Mouse (Mus musculus) stomach, embryonic 16.5 days (tissue): ENCODE measurements around the gene Nrsn2. TPM values are rescaled to one million over a fixed set of nuclear protein-coding genes. Genes with fewer than 3 reads are reported as not detected.

Experiments
- ATAC-seq: fragments of 200-750 bp; cut with Nextera tagmentation; 2 replicates; pipeline ENCODE4 v1.8.0; 2017; ENCODE audit warnings: moderate number of reproducible peaks, moderate TSS enrichment; ENCODE audit not compliant: insufficient read depth, low FRiP score
- H3K27ac ChIP-seq: fragments of 300-500 bp; sonication (generic); 2 replicates; pipeline ENCODE4 v1.5.1; 2014; ENCODE audit warnings: low read length
- H3K27me3 ChIP-seq: fragments of 300-500 bp; sonication (generic); 2 replicates; pipeline ENCODE4 v1.6.1; 2014; ENCODE audit warnings: low read length, control low read depth, mixed read lengths; ENCODE audit not compliant: control insufficient read depth, insufficient read depth
- H3K36me3 ChIP-seq: fragments of 300-500 bp; sonication (generic); 2 replicates; pipeline ENCODE4 v1.6.1; 2014; ENCODE audit warnings: low read length; ENCODE audit not compliant: control insufficient read depth, insufficient read depth
- H3K4me1 ChIP-seq: fragments of 300-500 bp; sonication (generic); 2 replicates; pipeline ENCODE4 v1.6.1; 2014; ENCODE audit warnings: low read length, control low read depth, mixed read lengths; ENCODE audit not compliant: control insufficient read depth, insufficient read depth
- H3K4me2 ChIP-seq: fragments of 300-500 bp; sonication (generic); 2 replicates; pipeline ENCODE4 v1.6.1; 2014; ENCODE audit warnings: low read depth, low read length, mixed read lengths
- H3K4me3 ChIP-seq: fragments of 300-500 bp; sonication (generic); replicated peaks from 2 replicates; pipeline ENCODE4 v1.5.1; 2014; ENCODE audit warnings: mild to moderate bottlenecking, low read length
- H3K9ac ChIP-seq: fragments of 300-500 bp; sonication (generic); 2 replicates; pipeline ENCODE4 v1.6.1; 2014; ENCODE audit warnings: low read length
- H3K9me3 ChIP-seq: fragments of 300-500 bp; sonication (generic); replicated peaks from 2 replicates; pipeline ENCODE4 v1.6.1; 2016; ENCODE audit warnings: low read length, control low read depth; ENCODE audit not compliant: control insufficient read depth
- WGBS: fragments of 180-500 bp; shearing (Covaris S2); extraction: QIAGEN DNeasy Blood & Tissue Kit; methylation state at CpG from one replicate; pipeline ENCODE4 v1.1.7; 2014; 5-methylcytosine and 5-hydroxymethylcytosine counted together
- polyA plus RNA-seq: library from polyadenylated mRNA; unstranded; fragments of >200 nt; fragmentation: Nextera tagmentation; extraction: Ambion mirVana; gene quantifications from 2 replicates; pipeline ENCODE4 v1.2.1, GENCODE M21; 2015

Nrsn2 gene
- polyA plus RNA-seq, 1 experiment from 2014 or later = 1.8 TPM

DNA sequence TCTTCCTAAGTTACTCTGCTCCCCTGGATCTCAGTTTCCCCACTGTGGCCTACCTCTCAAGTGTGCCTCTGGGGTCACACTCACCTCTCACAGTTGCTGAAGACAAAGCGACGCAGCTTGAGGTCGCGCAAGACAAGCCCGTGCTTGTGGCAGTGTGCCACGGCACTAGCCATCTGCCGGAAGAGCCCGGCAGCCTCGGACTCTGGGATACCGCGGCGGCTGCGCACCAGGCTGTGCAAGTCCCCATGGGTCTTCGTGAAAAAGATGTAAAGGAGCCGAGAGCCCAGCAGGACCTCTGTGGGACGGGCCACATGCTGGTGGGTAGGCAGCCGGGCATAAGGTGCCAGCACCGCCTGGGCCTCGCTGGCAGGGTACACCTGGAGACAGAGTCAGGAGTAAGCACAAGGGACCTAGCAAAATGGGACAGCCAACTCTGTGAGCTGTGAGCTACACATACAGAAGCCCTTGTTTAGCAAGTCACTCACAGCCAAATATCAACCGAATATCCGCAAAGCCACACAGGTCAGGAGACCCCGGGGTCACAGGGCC lies 36.7 kb downstream of the Nrsn2 start:
- no peak overlapping the region for H3K9ac ChIP-seq
- H3K4me2 ChIP-seq = no peak overlapping the region
- H3K27me3 ChIP-seq = no peaks in the 10 kb centered on the region
- H3K27ac ChIP-seq = no peak overlapping the region
- WGBS = 88% methylated on average over 22 of the region's 22 CpGs
- H3K9me3 ChIP-seq = no peaks in the 10 kb centered on the region
- no peak for ATAC-seq
- 0 out of 2 replicates have a peak, but pooled peaks cover 5% of the 10 kb centered on the region for H3K4me1 ChIP-seq
- no peak overlapping the region for H3K4me3 ChIP-seq
- no peaks in the 10 kb centered on the region for H3K36me3 ChIP-seq

DNA sequence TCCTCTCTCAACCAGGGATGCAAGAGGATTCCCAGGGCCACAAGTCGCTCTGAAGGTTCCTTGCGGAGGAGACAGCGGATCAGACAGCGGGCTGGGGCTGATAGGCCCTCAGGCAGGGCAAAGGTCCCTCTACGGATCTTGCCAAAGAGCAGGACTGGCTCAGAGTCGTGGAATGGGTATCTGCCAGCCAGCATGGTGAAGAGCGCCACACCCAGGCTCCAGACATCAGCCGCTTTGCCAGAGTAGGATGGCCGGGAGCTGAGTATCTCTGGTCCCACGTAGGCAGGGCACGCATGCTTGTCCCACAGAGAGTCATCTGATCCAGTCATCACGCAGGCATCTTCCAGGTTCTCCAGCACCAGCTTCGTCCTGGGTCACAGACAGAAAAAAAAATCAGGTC lies 38.1 kb downstream of the Nrsn2 start:
- ATAC-seq = no peak
- Histone ChIP-seq H3K9ac (no peak overlapping the region), H3K4me3 (no peak overlapping the region), H3K27me3 (no peaks in the 10 kb centered on the region), H3K4me1 (no peaks in the 10 kb centered on the region), H3K4me2 (no peak overlapping the region), H3K9me3 (no peaks in the 10 kb centered on the region), H3K27ac (no peak overlapping the region), H3K36me3 (no peaks in the 10 kb centered on the region)
- WGBS = 76% methylated on average over 13 of the region's 13 CpGs

DNA sequence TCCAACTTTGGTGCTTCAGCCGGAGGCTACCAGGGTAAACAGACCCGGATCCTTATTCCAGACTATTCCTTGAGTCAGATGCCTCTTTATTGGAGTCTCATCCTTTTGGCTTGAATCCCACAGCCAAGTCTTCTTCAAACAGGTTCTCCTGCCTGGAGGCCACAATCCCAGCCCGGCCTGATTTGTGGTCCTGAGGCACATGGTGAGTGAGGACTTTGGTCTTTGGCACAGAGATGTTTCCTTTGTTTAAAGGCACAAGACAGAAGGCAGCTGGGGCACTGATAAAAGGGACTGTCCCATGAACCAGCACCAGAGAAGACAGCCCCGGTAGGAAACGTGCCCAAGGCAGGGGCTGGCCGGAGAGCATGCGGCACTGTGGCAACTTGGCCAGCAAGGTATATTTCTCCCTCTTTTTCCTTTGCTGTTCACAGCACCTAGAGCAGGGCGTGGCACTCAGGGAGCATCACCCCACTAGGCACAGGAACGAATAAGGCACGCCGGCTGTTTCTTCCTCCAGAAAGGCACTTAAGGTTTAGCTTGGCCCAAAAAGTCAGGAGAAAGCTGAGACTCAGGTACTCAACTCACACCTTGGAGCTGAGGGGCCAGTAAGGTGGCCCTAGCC lies 38.7 kb downstream of the Nrsn2 start:
- ATAC-seq = no peak
- Histone ChIP-seq H3K4me1 (peaks cover 2% of the 10 kb centered on the region; the same call in 1 of the 2 replicates), H3K27me3 (no peaks in the 10 kb centered on the region), H3K4me2 (no peak overlapping the region), H3K9me3 (no peaks in the 10 kb centered on the region), H3K36me3 (no peaks in the 10 kb centered on the region), H3K9ac (no peak overlapping the region), H3K27ac (no peak overlapping the region), H3K4me3 (no peak overlapping the region)
- WGBS = 82% methylated on average over 11 of the region's 11 CpGs

DNA sequence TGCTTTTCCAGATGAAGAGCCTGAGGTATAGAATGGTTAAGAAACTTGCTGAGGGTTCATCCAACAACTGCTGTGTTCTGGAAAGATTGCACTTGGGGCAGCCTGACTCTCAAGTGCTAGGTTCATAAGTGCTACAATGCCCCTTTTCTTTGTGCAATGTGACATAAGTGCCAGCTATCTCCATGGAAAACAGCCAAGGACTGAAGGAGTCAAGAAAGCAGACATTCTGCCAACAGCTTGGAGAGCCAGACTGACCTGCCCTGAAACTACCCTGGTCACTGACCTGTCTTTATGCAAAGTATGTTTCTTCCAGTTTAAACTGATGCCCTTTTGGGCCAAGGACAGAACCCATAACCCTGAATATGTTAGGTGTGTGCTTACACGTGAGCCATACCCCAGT lies 39.6 kb downstream of the Nrsn2 start:
- peaks cover 3% of the 10 kb centered on the region; the same call in 1 of the 2 replicates for H3K4me1 ChIP-seq
- H3K9ac ChIP-seq = no peak overlapping the region
- no peak overlapping the region for H3K4me3 ChIP-seq
- 77% methylated on average over 1 of the region's 1 CpGs for WGBS
- H3K27me3 ChIP-seq = no peaks in the 10 kb centered on the region
- no peak overlapping the region for H3K27ac ChIP-seq
- no peaks in the 10 kb centered on the region for H3K9me3 ChIP-seq
- no peak for ATAC-seq
- no peaks in the 10 kb centered on the region for H3K36me3 ChIP-seq
- no peak overlapping the region for H3K4me2 ChIP-seq

DNA sequence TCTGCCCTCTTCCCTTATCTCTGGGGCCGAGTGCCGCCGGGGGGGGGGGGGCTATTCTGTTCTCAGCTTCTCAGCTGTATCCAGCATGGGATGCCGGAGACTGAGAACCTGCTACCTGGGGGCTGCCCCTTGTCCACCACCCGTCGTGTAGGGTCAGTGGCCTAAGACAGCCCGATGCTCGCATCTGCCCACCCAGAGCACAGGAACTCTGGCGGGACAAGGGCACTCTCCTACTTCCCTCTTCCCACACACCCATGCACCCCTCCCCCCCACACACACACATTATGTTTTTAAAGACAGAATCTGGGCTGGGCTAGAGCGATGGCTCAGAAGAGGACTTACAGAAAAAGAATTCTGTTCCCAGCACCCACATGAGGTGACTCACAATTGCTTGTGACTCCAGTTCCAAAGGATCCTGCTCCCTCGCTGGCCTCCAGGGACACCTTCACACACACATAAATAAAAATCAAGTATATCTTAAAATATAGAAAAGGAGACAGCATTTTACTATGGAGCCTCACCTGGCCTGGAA lies 41.1 kb downstream of the Nrsn2 start:
- Histone ChIP-seq H3K4me2 (no peak overlapping the region), H3K4me1 (peaks cover 14% of the 10 kb centered on the region), H3K36me3 (no peaks in the 10 kb centered on the region), H3K9ac (no peak overlapping the region), H3K27me3 (no peaks in the 10 kb centered on the region), H3K27ac (no peak overlapping the region), H3K4me3 (no peak overlapping the region), H3K9me3 (no peaks in the 10 kb centered on the region)
- ATAC-seq = no peak
- 53% methylated on average over 11 of the region's 11 CpGs for WGBS

DNA sequence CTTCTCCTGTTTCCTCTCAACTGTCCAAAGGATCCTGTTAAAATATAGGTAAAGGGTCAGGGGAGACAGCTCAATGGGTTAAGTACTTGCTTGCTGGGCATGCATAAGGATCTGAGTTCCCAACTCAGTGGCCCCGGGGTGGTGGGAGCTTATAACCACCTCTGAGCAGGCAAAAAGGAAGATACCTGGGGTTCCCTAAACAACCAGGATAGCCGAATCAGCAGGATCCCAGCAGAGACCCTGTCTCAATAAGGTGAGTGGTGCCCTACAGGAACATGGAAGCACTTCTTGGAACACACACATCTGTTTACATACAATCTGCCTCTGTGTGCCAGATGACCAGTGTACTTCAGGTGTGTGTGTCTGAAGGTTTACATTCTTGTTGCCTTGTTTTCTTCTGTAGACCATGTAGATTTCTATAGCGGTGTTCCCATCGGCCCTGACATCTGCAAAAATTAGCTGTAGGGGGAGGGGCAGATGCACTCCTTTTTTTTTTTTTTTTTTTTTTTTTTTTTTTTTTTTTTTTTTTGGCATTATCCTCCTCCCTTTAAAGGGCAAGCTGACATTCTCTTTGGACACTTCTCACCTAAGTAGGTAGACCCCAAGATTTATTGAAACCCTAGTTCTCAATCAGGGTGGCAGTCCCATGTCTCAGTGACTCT lies 43.0 kb downstream of the Nrsn2 start:
- WGBS = 76% methylated on average over 4 of the region's 4 CpGs
- Histone ChIP-seq H3K27me3 (no peaks in the 10 kb centered on the region), H3K4me3 (no peak overlapping the region)

DNA sequence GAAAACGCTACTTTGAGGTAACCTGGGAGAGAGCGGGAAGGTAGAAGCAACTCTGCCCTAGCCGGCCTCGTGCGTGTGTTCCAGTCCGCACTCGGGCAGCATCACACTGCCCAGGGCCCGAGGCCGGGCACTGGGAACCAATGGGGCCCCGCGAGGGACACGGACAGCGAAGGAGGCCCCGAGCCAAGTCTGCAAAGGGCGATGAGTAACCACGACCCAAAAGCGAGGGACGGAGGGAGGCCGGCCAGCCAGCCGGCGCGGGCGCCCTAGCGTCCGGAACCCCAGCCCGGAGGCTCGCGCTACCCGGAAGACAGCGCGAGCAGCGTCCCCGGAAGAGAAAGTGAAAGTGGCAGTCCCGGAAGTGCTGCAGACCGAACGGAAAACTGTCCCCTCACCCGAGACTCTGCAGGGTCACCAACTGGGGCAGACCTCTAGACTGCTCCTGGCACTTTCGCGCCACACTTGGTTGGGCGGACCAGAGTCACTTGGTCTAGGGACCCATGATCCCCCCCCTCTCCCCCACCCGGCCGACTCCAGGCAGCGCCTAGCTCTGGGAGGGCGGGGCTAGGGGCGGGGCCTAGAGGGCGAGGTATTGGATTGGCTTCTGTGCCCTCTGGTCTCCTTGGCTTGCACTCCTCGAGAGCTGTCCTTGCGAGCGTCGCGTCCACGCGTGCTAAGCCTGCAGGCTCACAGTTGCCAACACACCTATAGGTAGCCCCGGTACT lies 44.2 kb downstream of the Nrsn2 start, which contains the start of gene Rbck1:
Rbck1 (minus strand) TSS at position 553 of the 725 bp plus-strand sequence.
- peak; percentile 94 for ATAC-seq
- WGBS = 0% methylated on average over 54 of the region's 54 CpGs

More for the DNA sequence above, 43.0 kb downstream of the Nrsn2 start:
- ATAC-seq = no peak
- Histone ChIP-seq H3K36me3 (no peaks in the 10 kb centered on the region), H3K9ac (no peak overlapping the region), H3K4me2 (no peak overlapping the region), H3K4me1 (peaks cover 14% of the 10 kb centered on the region), H3K9me3 (no peaks in the 10 kb centered on the region), H3K27ac (no peak overlapping the region)

DNA sequence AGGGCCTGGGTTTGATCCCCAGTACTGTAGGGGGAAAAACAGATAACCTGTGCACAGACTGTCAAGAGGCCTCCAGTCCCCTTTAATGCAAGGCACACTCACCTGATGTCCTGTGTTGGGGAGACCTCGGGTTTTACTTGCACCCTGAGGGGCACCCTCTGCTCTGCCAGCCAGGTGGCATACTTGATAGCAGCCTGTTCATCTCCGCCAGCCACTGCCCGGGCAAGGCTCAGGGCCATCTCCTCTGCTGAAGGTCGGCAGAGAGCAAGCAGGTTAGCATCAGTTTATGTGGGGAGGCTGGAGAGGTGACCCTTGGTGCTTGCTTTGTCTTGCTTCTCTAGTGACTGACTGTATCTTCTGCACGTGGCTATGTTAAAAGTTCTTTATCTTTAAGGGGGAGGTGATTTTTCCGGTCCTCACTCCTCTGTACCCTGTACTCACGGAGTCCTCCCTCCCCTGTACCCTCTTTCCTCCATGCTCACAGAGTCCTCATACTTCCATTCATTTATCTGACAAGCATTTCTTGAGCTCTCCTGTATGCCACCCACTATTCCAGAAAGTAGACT lies 45.5 kb downstream of the Nrsn2 start:
- Histone ChIP-seq H3K27ac (no peak overlapping the region), H3K27me3 (no peaks in the 10 kb centered on the region), H3K4me1 (peaks cover 14% of the 10 kb centered on the region), H3K9ac (peak overlapping the region; percentile 91), H3K4me2 (peak overlapping the region; percentile 63), H3K4me3 (peak overlapping the region; percentile 73), H3K36me3 (0 out of 2 replicates have a peak, but pooled peaks cover 3% of the 10 kb centered on the region), H3K9me3 (no peaks in the 10 kb centered on the region)
- no peak for ATAC-seq
- 52% methylated on average over 7 of the region's 7 CpGs for WGBS

More for the DNA sequence above, 44.2 kb downstream of the Nrsn2 start, which contains the start of gene Rbck1:
- Histone ChIP-seq H3K27ac (peak within 1 kb of the TSS; percentile 94), H3K4me2 (peak within 1 kb of the TSS; percentile 74), H3K9ac (peak within 1 kb of the TSS; percentile 91), H3K4me1 (peaks cover 14% of the 10 kb centered on the region), H3K4me3 (peak within 1 kb of the TSS; percentile 73), H3K9me3 (no peaks in the 10 kb centered on the region), H3K36me3 (no peaks in the 10 kb centered on the region), H3K27me3 (no peaks in the 10 kb centered on the region)
